ENCODE assay signal across 30 mouse cellular contexts in the genomic region with DNA sequence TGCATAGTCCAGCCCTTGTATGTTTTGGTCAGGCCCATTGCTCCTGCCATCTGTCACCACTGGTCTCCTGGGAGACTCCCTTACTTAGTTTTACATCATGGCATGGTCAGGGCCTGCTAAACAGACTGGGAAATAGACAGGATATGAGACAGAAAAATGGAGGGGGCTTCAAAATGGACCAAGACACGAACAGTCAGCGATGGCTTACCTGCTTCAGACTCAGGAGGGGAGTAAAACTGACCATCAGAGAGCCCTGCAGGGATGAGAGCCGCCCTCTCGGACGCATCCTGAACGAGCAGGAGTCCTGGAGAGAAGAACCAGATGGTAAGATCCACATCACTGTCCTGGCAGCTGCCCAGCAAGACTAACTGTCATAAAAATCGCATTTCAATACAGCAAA. TPM values are rescaled to one million over a fixed set of nuclear protein-coding genes. Genes with fewer than 3 reads are reported as not detected.
DNase-seq lines count a peak whose midpoint lies in the region; ATAC-seq and TF ChIP-seq lines count a peak whose summit lies in the region.
"Had no signal": no experiment of that assay in that cellular context is flagged by ENCODE, and none has a peak within 500 bp of the region (broad histone marks: within the 10 kb centered on the region; RNA-seq: fewer than 3 reads in every experiment).

No protein-coding gene starts in this region.

- no peaks in the 10 kb centered on the region for H3K4me1 ChIP-seq in midbrain, postnatal 0 days (ENCODE audit: insufficient read depth, low read length)
- no peaks in the 10 kb centered on the region for H3K4me1 ChIP-seq in midbrain, embryonic 13.5 days (replicated peaks)
- H3K4me1 ChIP-seq: forebrain, embryonic 12.5 days; heart, embryonic 10.5 days; hindbrain, embryonic 12.5 days; neural tube, embryonic 12.5 days had no signal

- ATAC-seq in midbrain, postnatal 0 days (ENCODE audit: low FRiP score), result no peak
- no peak for ATAC-seq in midbrain, embryonic 13.5 days
- no peak for ATAC-seq in megakaryocyte, adult 5-6 weeks (ENCODE audit: poor library complexity, severe bottlenecking)
- ATAC-seq in granulocyte monocyte progenitor cell, adult 5-6 weeks (replicated peaks; ENCODE audit: poor library complexity, severe bottlenecking), result no peak
- ATAC-seq: forebrain, postnatal 0 days; inflammation-experienced regulatory T-cells, adult 6 months; midbrain, embryonic 16.5 days; Patski had no signal

- TF ChIP-seq CTCF in midbrain, postnatal 0 days (IDR thresholded peaks at IDR 0.05), result no peak

- H3K4me2 ChIP-seq in midbrain, postnatal 0 days (ENCODE audit: low read depth, low read length, poor library complexity, severe bottlenecking), result no peak overlapping the region
- no peak overlapping the region for H3K4me2 ChIP-seq in midbrain, embryonic 13.5 days (replicated peaks)
- H3K4me2 ChIP-seq: embryonic facial prominence, embryonic 15.5 days; forebrain, embryonic 12.5 days; heart, embryonic 15.5 days; hindbrain, embryonic 12.5 days; kidney, embryonic 15.5 days; lung, embryonic 14.5 days; neural tube, embryonic 12.5 days had no signal

- 80% methylated on average over 7 of the region's 7 CpGs for WGBS in midbrain, postnatal 0 days
- 80% methylated on average over 7 of the region's 7 CpGs for WGBS in midbrain, embryonic 13.5 days

- no peaks in the 10 kb centered on the region for H3K27me3 ChIP-seq in midbrain, postnatal 0 days (ENCODE audit: insufficient read depth, low read length)
- H3K27me3 ChIP-seq in midbrain, embryonic 13.5 days, result no peaks in the 10 kb centered on the region
- H3K27me3 ChIP-seq: embryonic facial prominence, embryonic 15.5 days; forebrain, embryonic 12.5 days; heart, embryonic 15.5 days; hindbrain, embryonic 12.5 days; kidney, embryonic 15.5 days; neural tube, embryonic 12.5 days; Patski had no signal

- no peak overlapping the region for H3K4me3 ChIP-seq in midbrain, postnatal 0 days (ENCODE audit: low read depth, low read length)
- no peak overlapping the region for H3K4me3 ChIP-seq in midbrain, embryonic 13.5 days (replicated peaks)
- H3K4me3 ChIP-seq: embryonic facial prominence, embryonic 10.5 days; embryonic facial prominence, embryonic 15.5 days; forebrain, embryonic 12.5 days; heart, embryonic 10.5 days; heart, embryonic 15.5 days; hindbrain, embryonic 12.5 days; kidney, embryonic 15.5 days; midbrain, embryonic 10.5 days; myocyte; neural tube, embryonic 12.5 days had no signal

- no peak overlapping the region for H3K27ac ChIP-seq in midbrain, postnatal 0 days (ENCODE audit: low read depth, low read length)
- no peak overlapping the region for H3K27ac ChIP-seq in midbrain, embryonic 13.5 days
- H3K27ac ChIP-seq: embryonic facial prominence, embryonic 10.5 days; embryonic facial prominence, embryonic 15.5 days; forebrain, embryonic 12.5 days; heart, embryonic 10.5 days; heart, embryonic 15.5 days; hindbrain, embryonic 12.5 days; kidney, embryonic 15.5 days; liver, embryonic 14.5 days; midbrain, embryonic 10.5 days; neural tube, embryonic 12.5 days had no signal

- H3K9me3 ChIP-seq in midbrain, postnatal 0 days (ENCODE audit: low read length), result no peaks in the 10 kb centered on the region
- H3K9me3 ChIP-seq in midbrain, embryonic 13.5 days, result no peaks in the 10 kb centered on the region
- H3K9me3 ChIP-seq: embryonic facial prominence, embryonic 10.5 days; embryonic facial prominence, embryonic 15.5 days; forebrain, embryonic 12.5 days; G1E; heart, embryonic 10.5 days; heart, embryonic 15.5 days; hindbrain, embryonic 12.5 days; kidney, embryonic 15.5 days; midbrain, embryonic 10.5 days; neural tube, embryonic 12.5 days had no signal

- peaks cover 40% of the 10 kb centered on the region for H3K36me3 ChIP-seq in midbrain, postnatal 0 days (ENCODE audit: insufficient read depth, low read length)
- peaks cover 69% of the 10 kb centered on the region for H3K36me3 ChIP-seq in midbrain, embryonic 13.5 days

- DNase-seq in heart, adult 11 months, result peak; percentile 45
- no peak for DNase-seq in heart, adult 8-10 months (ENCODE audit: low spot score)
- peak; percentile 52 for DNase-seq in midbrain, postnatal 0 days (ENCODE audit: low spot score)
- peak; percentile 76 for DNase-seq in cerebellum, adult 9-11 months
- no peak for DNase-seq in spleen, adult 18-20 months
- DNase-seq: adrenal gland, postnatal 14 days; forebrain, postnatal 0 days; kidney, postnatal 4 days; liver; lung, embryonic 14.5 days; lung, postnatal 14 days; thymus, postnatal 14 days had no signal

- H3K9ac ChIP-seq in midbrain, postnatal 0 days (replicated peaks; ENCODE audit: low read length, poor library complexity, severe bottlenecking), result no peak overlapping the region
- no peak overlapping the region for H3K9ac ChIP-seq in midbrain, embryonic 13.5 days (replicated peaks)
- H3K9ac ChIP-seq: embryonic facial prominence, embryonic 15.5 days; forebrain, embryonic 12.5 days; forebrain, postnatal 0 days; heart, embryonic 15.5 days; hindbrain, embryonic 12.5 days; kidney, embryonic 15.5 days; liver, embryonic 14.5 days; lung, embryonic 14.5 days; neural tube, embryonic 12.5 days had no signal

RNA-seq across cellular contexts. Expression of gene Stard3nl, which starts 28.1 kb away (rescaled TPM):
- 10 to 100 TPM; 13.4 to 18.3 (median 15.2) TPM for total RNA-seq in heart, adult 8-10 months (2022)
- 71.6 and 95.1 TPM in 2 replicates for total RNA-seq in midbrain, postnatal 0 days (2014; rRNA removed)
- polyA plus RNA-seq in midbrain, postnatal 0 days (2015; fragmentation: Nextera tagmentation; extraction: Ambion mirVana), result 210 and 215 TPM in 2 replicates
- 177 and 181 TPM in 2 replicates for polyA plus RNA-seq in midbrain, embryonic 13.5 days (2015; fragmentation: Nextera tagmentation; extraction: Ambion mirVana)
- total RNA-seq in megakaryocyte, adult 5-6 weeks (2015), result 109 and 113 TPM in 2 replicates
- total RNA-seq in megakaryocyte, adult 5-6 weeks (2017), result 65.5 and 72.3 TPM in 2 replicates
- 15.9 and 16.0 TPM in 2 replicates for total RNA-seq in granulocyte monocyte progenitor cell, adult 5-6 weeks (2014; fragmentation: Nextera tagmentation)
- total RNA-seq in granulocyte monocyte progenitor cell, adult 5-6 weeks (2017), result 17.2 and 23.2 TPM in 2 replicates

Comparison
In these comparisons a context has a peak if more than half of its experiments do, and no peak if none do; other contexts are left out.
1. DNase-seq: peak in heart, adult 11 months (single experiment), midbrain, postnatal 0 days (single experiment) and cerebellum, adult 9-11 months (single experiment); none in heart, adult 8-10 months (single experiment) and spleen, adult 18-20 months (0 of 2).